Mouse (Mus musculus) C2C12 (cell line): Measurements from ENCODE around the gene Gpatch3.

Source experiments
- CEBPB ChIP-seq: IDR thresholded peaks from one replicate; pipeline ENCODE4 v1.6.1; 2011; ENCODE audit warnings: low read depth, mild to moderate bottlenecking, control low read depth, moderate library complexity
- CTCF ChIP-seq: IDR thresholded peaks from one replicate; pipeline ENCODE4 v1.5.1; 2011; ENCODE audit not compliant: control insufficient read depth, insufficient read depth, insufficient read length
- MAX ChIP-seq: IDR thresholded peaks from one replicate; pipeline ENCODE4 v1.6.1; 2011; ENCODE audit warnings: mild to moderate bottlenecking, control low read depth
- MYOD1 ChIP-seq: IDR thresholded peaks from one replicate; pipeline ENCODE4 v1.6.1; 2011; ENCODE audit warnings: low read depth; ENCODE audit not compliant: control insufficient read depth, insufficient read length
- MYOG ChIP-seq: IDR thresholded peaks from one replicate; pipeline ENCODE4 v1.6.1; 2011; ENCODE audit not compliant: control insufficient read depth, insufficient read length; ENCODE audit errors: extremely low read depth
- USF1 ChIP-seq: IDR thresholded peaks from one replicate; pipeline ENCODE4 v1.6.1; 2011; ENCODE audit warnings: low read depth, mild to moderate bottlenecking, control low read depth, moderate library complexity

DNA sequence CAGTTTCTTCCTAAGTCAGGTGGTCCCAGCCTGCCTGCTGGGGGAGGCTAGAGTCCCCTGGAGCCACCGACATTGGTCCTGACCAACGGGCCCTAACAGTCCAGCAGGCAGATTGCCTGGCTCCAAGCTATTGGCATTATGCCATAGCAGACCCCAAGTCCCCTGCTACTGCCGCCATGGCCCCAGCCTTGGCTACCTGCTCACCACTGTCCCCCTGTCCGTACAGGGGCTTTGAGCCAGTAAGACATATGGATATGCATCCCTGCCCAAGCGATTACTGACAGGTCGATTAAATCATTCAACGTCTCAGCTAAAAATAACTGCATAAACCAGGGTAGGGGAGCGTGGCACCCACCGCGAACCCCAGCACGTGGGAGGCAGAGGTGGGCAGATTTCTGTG lies 43.4 kb downstream of the Gpatch3 start:
- TF ChIP-seq CTCF (no peak), USF1 (no peak), MYOG (no peak), CEBPB (no peak), MAX (no peak), MYOD1 (no peak)
